Mouse (Mus musculus) urinary bladder, adult 2 months (tissue): ENCODE data around the gene Map4k5. TPM values are rescaled to one million over a fixed set of nuclear protein-coding genes. Genes with fewer than 3 reads are reported as not detected.

Experiments used
- DNase-seq: peaks from one replicate; pipeline ENCODE4 v3.0.0; 2022; ENCODE audit warnings: low spot score
- polyA plus RNA-seq: library from polyadenylated mRNA; depleted of rRNA; stranded (reverse); fragments of >200 nt; gene quantifications from 2 replicates; pipeline ENCODE4 v1.2.3, GENCODE M21; 2012

The Map4k5 gene
- polyA plus RNA-seq, 1 experiment, result 23.3 TPM

DNA sequence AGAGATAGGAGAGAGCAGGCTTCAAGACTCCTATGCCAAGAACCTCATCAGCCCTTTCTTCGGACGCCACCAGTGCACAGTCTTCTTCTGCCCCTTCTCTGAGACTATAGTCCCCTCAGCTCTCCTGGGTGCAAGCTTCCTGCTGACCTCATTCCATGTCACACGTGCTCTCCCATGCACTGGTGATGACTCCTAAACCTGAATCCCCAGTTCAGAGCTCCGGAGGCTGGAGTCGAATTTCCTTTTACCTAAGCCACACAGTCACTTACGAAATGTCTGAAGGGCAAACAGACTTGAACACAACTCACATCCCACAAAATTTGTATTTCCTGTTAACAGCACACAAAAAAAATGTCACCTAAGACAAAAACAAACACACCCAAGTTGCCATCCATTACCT lies 5.2 kb downstream of the Map4k5 start:
- DNase-seq, result no peak

DNA sequence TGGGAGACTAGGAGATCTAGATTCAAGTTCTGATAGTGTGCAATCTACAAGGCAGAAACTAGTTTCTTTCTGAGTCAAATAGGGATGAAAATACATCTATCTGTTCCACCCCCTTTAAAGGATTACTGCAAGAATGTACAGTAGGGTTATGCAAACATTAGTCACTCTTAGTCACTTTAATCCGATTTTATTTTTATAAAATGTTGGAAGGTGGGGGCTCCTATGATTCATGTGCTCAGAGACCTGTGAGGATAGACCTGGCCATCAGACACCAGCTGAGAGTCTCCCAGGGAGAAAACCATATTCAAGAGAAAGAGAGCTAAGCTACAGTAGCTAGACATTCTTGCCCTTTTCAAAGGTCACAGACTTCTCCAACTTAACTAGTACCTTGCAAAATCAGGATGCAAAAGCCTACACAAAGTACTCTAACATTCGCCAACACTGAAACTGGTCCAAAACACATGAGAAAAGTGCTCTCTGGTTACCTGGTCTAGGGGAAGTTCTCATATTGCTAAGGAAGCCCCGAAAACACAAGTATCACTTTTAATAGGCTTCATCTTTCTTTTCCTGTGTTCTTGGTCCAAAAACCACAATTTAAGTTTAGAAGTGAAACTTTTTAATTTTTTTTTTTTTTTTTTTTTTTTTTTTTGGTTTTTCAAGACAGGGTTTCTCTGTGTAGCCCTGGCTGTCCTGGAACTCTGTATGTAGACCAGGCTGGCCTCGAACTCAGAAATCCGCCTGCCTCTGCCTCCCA lies 7.7 kb downstream of the Map4k5 start:
- DNase-seq, result no peak

DNA sequence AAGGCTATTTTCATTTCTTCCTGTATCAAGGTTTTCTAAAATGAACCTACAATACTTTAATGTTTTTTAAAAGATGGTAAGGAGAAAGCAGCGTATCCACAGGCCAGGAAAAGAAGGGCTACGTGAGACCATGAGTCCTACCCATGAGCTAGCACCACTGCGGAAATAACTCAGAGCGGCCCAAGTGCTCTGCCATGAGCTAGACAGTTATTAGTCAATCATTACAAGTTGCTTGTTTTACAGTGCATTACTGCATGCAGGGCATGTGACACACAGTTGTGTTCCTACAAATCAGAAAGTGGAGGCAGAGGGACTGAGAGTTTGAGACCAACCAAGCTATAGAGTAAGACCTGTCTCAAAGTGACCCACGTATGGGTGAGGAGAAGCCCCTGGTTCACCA lies 8.9 kb downstream of the Map4k5 start:
- no peak for DNase-seq

DNA sequence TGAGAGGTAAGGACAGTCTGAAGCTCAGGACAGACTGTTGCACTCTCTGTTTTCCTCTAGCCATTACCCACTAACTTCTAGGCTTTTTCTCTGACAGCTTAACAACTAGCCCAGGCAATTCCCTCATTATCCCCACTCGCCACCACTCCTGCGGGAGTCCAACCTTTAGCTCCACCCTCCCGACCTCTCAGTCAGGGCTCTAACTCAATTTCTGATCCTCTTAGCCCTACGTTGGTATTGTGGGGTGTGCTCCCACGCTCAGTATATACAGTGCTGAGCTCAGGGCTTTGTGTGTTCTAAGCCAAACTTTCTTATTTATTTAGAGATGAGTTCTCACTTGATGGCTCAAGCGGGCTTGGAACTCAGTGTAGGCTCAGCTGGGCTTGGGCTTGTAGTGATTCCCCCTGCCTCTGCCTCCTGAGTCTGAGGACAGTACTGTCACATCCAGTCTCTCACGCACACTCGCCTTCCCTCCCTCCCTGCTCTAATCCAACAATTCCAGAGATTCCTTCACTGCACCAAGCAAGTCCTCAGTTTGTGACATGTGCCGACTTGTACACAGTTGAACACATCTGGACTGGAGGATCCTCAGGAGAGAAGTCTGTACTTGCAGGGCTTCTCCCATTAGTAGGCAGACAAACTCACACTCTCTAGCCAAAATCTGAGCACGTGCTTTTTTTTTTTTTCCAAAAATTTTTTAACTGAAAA lies 11.6 kb downstream of the Map4k5 start:
- no peak for DNase-seq

DNA sequence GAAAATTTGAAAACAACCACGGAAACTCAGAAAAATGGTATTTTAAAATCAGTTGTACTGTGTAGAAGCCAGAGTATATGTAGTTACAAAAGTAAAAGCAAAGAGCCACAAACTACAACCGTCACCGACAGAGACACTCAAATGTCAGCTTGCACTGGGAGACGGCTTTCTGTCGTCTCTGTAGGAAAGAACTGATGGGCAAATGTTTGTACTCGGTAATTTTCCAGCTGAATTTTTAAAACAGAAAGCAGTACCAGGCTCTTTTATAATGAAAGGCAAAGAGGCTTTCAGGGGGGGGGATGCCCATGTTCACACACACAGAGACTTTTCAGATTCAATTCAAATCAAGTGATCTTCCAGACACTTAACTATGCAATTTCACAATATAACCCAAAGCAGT lies 13.3 kb downstream of the Map4k5 start:
- no peak for DNase-seq

DNA sequence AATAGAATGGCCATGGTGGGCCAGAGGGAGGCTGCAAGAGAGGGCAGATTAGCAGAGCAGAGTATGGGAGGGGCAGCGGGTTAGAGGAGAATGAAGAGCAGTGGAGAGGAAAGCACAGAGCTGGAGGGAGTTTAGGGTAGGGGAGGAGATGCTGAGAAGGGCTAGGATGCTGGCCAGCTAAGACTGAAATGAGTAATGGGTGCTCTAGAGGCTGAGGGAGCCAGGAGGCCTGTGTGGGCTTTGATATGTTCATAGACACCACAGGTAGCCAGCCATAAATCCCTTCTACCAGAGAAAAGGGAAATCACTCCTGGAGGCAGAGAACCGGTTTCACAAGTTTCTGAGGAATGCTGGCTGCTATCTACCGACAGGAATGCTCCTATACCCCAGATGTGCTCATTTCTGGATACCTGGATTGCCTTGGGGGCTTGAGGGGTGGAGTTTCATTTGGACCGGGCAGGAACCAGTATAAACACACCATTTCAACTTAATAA lies 13.8 kb downstream of the Map4k5 start:
- DNase-seq, result no peak

DNA sequence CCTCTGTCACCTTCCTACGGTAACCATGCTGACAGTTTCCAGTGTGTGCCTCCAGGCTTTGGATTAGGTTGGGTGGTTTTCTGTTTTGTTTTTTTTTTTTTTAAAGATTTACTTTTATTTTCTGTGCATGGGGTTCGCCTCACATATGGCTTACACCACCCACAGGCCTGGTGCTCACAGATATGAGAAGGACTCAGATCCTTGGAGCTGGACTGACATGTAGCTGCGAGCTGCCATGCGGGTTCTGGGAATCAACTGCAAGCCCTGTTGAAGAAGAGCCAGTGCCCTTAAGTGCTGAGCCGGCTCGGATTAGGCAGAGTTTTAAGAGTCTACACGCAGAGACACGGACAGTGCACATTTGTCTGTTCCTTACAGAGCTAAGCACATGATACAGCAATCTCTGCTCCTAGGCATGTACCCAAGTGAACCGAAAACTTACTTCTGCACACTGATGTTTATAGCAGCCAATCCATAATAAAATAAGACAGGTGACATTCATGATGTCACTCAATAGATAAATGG lies 15.1 kb downstream of the Map4k5 start:
- DNase-seq, result no peak

DNA sequence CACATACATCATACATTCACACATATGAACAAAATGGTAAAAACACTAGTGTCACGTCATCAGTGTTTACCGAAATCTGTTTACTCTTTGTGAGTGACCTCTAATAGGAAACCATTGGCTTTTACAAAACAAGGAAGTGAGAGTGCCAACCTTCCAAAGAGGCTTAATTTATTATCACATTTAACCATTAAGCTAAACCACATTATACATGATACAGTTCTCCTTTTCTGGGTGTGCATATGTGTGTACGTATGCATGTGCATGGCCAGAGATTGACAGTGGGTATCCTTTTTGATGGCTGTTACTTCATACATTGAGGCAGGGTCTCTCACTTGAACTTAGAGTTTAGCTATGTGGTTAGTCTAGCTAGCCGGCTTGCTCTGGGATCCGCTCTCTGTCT lies 21.4 kb downstream of the Map4k5 start:
- DNase-seq, result no peak

DNA sequence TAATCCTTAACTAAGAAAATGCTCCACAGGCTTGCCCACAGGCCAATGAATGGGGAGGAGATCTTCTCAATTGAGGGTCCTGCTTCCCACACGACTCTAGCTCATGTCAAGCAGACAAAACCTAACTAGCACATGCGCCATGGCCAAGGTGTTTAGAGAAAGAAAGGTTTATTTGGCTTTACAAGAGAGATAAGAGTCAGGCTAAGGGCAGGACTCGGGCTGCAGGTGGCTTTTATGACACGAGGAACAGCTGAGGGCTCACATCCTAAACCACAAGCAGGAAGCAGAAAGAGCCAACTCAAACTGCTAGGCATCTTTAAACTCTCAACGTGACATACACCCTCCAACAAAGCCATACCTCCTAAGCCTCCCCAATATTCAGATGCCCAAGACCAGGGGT lies 25.7 kb downstream of the Map4k5 start:
- no peak for DNase-seq

DNA sequence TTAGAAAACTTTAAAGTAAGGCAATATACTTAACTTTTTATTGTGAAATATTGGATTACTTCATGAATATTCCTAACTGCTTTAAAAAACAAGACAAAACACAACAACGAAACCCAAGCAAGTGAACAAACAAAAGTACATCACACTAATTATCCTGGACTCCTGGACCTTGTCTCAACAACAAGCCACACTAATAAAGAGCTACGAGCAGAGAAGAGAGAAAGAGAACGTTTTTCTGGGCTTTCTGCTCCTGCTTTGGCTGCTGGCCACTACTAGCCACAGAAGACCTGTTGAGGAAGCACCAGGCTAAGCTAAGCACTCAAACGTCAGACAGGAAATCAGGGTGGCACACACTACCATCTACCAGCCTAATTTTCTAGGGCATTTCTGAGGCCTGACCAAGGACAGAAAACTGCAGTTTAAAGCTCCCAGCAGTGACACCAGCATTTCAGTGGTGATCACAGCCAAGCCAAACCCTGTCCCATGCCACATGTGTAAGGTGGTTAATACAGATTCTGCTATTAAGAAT lies 28.8 kb downstream of the Map4k5 start:
- DNase-seq, result no peak

DNA sequence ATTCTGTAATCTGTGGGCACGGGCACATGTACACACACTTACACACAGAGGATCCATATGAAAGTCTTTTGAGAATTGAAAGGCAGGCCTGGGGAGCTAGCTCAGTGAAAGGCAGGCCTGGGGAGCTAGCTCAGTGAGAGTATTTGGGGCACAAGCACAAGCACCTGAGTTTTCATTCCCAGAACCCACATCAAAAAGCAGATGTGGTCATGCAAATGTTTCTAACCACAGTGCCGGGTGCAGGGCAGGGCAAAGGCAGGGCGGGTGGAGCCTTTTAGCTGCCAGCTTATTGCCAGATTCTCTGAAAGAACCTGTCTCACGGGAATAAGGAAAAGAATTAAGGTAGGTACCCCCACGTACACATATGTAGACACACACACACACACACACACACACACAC lies 29.5 kb downstream of the Map4k5 start:
- no peak for DNase-seq

DNA sequence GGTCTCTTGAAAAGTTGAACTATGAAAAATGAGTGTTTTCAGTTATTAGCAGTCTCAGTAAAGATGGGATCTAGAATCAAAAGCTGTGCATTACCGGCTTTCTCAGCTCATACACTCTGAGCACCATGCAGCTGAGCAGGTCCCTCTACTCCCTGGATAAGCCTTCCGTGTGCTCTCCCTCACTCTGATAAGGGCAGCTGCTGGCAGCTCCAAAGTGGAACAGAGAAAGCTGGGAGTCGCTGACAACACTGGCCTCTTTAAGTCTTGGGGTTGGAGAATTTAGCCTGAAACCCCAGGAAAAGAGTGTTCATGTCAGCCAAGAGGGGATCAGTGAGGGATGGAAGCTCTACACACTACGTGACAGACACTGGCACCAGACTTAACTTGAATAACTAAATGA lies 34.2 kb downstream of the Map4k5 start:
- DNase-seq, result no peak

DNA sequence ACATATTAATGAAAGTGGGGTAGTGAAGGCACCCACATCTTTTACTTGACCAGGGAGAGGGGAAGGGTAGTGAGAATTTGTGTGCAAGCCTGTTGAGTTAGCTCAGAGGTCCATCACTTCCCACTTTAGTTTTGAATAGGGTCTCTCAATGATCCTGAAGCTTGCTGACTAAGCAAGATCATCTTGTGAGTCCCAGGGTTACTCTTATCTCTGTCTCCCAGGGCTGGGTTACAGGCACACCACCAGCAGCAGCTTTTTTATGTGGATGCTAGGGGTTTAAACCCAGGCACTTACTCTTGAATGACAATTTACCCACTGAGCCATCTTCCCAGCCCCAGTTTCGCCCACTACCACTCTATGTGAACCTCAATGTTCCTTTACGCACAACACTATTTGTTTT lies 35.4 kb downstream of the Map4k5 start:
- no peak for DNase-seq

DNA sequence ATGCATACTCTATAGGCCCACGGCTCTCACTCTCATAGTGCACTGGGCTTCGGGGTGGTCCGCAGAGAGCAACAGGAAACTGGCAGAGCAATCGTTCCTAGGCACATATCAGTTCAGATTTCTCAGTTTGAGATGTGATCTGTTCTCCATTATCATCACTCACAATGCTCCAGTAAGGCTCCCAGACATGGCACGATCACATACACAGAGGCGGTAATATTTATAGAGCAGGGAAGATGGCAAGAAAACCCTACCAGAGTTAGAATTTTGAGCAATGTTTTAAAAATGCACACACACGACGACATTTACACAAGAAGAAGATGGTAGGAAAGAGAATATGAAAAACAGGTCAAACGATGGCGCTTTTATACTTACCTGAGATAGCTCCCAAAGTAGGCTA lies 36.6 kb downstream of the Map4k5 start:
- no peak for DNase-seq

DNA sequence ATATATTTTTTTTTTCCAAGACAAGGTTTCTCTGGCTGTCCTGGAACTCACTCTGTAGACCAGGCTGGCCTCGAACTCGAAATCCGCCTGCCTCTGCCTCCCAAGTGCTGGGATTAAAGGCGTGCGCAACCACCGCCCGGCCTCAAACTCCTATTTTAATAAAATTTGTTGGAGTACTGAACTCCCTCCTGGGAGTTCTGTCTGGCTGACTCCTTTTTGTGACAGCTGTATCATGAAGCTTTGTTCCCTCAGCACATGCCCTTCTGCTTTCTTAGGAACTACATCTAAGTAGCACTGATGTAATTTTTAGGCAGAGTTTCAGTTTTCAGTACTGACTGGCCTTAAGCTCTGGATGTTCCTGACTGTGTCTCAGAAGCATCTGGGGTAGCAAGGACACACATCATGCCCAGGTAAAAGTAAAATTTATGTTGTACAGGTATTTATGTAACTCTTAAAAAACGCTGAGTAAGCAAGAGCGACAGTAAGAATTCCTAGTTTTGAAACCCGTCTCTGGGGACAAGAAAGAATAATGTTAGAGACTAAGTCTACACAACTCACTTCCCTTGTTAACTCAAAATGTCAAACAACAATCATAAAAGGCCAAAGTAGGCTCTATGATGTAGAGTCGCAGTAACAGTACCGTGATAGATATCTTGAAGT lies 37.2 kb downstream of the Map4k5 start:
- no peak for DNase-seq

DNA sequence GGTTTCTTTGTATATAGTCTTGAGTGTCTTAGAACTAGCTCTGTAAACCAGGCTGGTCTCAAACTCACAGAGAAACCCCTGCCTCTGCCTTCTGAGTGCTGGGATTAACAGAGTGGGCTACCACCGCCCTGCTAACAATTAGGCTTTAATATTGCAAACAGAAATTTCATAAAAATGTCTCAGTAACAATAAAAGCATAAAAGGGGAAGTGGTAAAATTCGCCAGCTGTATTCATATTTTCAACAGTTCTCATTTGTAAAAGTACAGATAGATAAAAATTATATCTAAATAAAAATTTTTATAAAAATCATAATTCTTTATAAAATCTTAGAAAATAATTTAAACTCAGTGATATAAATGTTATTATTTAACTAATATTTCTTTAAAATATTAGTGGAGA lies 39.1 kb downstream of the Map4k5 start:
- no peak for DNase-seq

DNA sequence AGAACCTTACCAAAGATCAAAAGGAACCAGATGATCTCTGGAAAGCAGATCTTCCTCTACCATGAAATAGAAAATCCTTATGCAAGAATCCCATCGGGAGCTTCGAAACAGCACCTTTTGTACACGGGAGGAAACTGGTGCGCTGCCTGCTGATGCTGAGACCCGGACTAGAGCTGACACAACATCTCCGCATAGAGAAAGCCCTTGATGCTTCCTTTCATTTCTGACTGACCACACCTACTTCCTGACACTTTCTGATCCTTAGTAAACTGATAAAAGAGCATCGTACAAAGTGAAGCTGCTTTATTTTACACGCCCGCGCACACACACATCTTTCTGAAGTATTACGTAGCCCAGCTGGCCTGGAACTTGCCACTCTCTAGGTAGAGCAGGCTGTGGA lies 39.6 kb downstream of the Map4k5 start:
- DNase-seq, result no peak

DNA sequence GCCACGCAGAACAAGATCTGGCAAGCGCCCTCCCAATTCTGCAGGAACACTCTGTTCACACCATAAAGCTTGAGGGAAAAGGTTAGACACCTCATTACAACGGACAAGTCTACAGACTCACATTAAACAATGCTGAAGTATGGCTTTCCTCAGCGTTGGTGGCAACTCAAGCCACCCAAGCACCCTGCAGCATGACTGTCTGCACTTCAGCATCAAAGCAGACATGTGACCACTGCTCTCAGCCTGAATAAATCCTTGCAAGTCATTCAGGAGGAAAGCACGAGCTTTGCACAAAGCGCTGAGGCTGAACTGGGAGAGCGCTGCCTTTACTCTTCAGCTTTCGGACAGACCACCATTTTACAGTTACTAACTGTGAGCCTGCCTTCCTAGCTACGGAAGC lies 40.7 kb downstream of the Map4k5 start:
- DNase-seq, result no peak

DNA sequence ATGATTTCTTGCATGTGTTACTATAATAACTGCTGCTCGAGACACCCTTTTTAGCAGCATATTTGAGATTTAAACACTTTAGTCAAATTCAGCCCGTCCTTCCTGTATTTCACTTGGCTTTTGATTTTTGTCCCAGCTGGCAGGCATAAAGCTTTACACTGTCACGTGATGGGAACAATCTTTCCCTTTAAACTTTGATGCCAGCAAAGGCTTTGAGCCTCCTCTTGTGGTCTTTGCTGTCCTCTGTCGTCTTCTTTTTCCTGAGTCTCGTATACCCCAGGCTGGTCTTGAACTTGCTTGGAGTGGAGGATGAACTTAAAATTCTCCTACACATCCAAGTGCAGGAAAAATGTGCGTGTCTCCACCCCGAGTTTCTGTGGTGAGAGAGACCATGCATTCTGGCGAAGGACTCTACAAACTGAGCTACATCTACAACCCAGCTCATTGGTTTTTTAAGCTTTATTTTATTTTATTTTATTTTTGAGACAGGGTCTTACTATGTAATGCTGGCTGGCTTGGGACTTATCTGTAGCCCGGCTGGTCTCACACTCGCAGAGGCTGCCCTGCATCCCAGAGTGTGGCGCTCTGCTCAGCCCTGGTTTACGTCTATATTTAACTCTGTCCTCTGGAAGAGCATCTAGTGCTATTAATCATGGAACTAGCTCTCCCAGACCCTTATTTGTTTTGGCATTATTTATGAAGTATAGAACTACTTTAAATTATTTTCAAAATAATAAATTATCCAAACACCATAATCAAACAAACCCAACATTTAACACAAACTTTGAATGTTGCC lies 44.7 kb downstream of the Map4k5 start:
- no peak for DNase-seq

DNA sequence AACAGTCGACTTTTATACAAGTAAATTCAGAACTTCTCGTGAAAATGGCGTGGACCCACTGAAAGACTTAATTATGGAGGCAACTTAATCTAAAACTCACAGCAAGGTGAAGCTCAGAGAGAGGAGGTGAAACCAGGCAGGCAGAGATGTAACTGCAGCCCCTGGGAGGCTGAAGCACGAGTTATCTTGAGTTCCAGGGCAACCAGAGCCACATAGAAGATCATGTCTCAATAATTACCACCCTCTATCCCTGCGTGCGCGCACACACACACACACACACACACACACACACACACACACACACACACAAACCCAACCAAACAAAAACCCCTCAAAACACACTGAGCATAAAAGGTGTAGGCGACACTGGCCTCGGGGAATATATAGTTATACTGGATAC lies 46.5 kb downstream of the Map4k5 start:
- no peak for DNase-seq

DNA sequence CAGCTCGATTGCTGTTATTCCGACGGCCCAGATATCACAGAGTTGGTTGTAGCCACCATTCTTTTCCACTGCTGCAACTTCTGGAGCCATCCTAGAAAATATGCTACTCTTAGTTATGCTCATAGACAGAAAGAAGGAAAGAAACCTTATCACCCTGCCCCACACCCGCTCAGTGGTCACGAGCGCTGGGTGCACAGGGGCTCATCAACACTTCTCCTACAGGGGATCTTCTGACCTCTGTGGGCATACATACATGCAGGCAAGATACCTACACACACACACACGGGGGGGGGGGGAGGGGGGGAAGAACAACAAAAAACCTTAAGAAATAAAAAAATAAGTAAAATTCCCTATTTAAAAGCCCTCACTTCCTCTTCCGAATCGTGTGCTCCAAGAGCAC lies 47.3 kb downstream of the Map4k5 start:
- no peak for DNase-seq
